Comparison of ENCODE assay signal across 24 mouse cellular contexts in the genomic region with DNA sequence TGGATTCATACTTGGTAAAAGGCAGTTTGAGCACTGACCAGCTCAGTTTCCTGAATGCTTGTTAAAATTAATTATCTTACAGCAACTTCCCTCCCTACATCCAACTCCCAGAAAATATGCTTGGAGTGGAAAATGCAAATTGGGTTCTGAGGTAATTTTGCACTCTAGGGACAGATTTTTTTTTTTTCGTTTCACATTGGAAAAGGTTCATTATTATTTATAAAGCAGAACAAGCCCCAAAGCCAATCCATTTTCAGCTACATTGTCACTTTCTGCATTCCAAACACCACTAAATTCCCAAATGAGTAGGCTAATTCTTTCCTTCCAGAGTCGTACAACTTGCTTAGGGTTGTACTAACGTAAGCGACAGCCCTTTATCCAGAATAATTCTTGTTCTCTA. TPM values are rescaled to one million over a fixed set of nuclear protein-coding genes. Genes with fewer than 3 reads are reported as not detected.
DNase-seq lines count a peak whose midpoint lies in the region; ATAC-seq and TF ChIP-seq lines count a peak whose summit lies in the region.
"Had no signal": no experiment of that assay in that cellular context is flagged by ENCODE, and none has a peak within 500 bp of the region (broad histone marks: within the 10 kb centered on the region; RNA-seq: fewer than 3 reads in every experiment).

No protein-coding gene starts in this region.

- H3K4me3 ChIP-seq in hindbrain, embryonic 13.5 days, result no peak overlapping the region
- no peak overlapping the region for H3K4me3 ChIP-seq in hindbrain, embryonic 12.5 days
- no peak overlapping the region for H3K4me3 ChIP-seq in midbrain, embryonic 11.5 days (ENCODE audit: low read depth, low read length)
- H3K4me3 ChIP-seq in midbrain, embryonic 13.5 days (replicated peaks), result no peak overlapping the region
- H3K4me3 ChIP-seq in midbrain, postnatal 0 days (ENCODE audit: low read depth, low read length), result no peak overlapping the region
- H3K4me3 ChIP-seq: embryonic facial prominence, embryonic 10.5 days; embryonic facial prominence, embryonic 13.5 days; erythroblast, embryonic 14.5 days; forebrain, embryonic 12.5 days; gastrocnemius, adult 2 months had no signal

- no peak for TF ChIP-seq POLR2A in brain, embryonic 14.5 days (IDR thresholded peaks at IDR 0.05; ENCODE audit: borderline replicate concordance, extremely low read depth, insufficient read depth, insufficient read length, poor library complexity, severe bottlenecking)

- ATAC-seq in hindbrain, embryonic 13.5 days (ENCODE audit: low FRiP score), result 0 out of 2 replicates have a peak, but pooled peaks have one; percentile 13
- ATAC-seq in hindbrain, embryonic 12.5 days (ENCODE audit: low FRiP score), result no peak
- no peak for ATAC-seq in midbrain, embryonic 11.5 days (ENCODE audit: low FRiP score)
- no peak for ATAC-seq in midbrain, embryonic 13.5 days
- ATAC-seq in midbrain, postnatal 0 days (ENCODE audit: low FRiP score), result 0 out of 2 replicates have a peak, but pooled peaks have one; percentile 7
- ATAC-seq: forebrain, embryonic 16.5 days had no signal

- WGBS in hindbrain, embryonic 13.5 days, result 52% methylated on average over 4 of the region's 4 CpGs
- WGBS in hindbrain, embryonic 12.5 days, result 74% methylated on average over 4 of the region's 4 CpGs
- WGBS in midbrain, embryonic 11.5 days, result 85% methylated on average over 4 of the region's 4 CpGs
- 52% methylated on average over 4 of the region's 4 CpGs for WGBS in midbrain, embryonic 13.5 days
- 41% methylated on average over 4 of the region's 4 CpGs for WGBS in midbrain, postnatal 0 days

- H3K9ac ChIP-seq in hindbrain, embryonic 13.5 days, result no peak overlapping the region
- no peak overlapping the region for H3K9ac ChIP-seq in hindbrain, embryonic 12.5 days
- H3K9ac ChIP-seq in midbrain, embryonic 11.5 days (ENCODE audit: low read length), result no peak overlapping the region
- no peak overlapping the region for H3K9ac ChIP-seq in midbrain, embryonic 13.5 days (replicated peaks)
- no peak overlapping the region for H3K9ac ChIP-seq in midbrain, postnatal 0 days (replicated peaks; ENCODE audit: low read length, poor library complexity, severe bottlenecking)
- H3K9ac ChIP-seq: embryonic facial prominence, embryonic 13.5 days; forebrain, embryonic 12.5 days had no signal

- no peak for TF ChIP-seq CTCF in brain, embryonic 14.5 days (IDR thresholded peaks at IDR 0.05; ENCODE audit: borderline replicate concordance, extremely low read depth, insufficient read depth, insufficient read length)
- no peak for TF ChIP-seq CTCF in midbrain, postnatal 0 days (IDR thresholded peaks at IDR 0.05)

- H3K36me3 ChIP-seq in hindbrain, embryonic 13.5 days, result no peaks in the 10 kb centered on the region
- H3K36me3 ChIP-seq in hindbrain, embryonic 12.5 days, result no peaks in the 10 kb centered on the region
- no peaks in the 10 kb centered on the region for H3K36me3 ChIP-seq in midbrain, embryonic 11.5 days (ENCODE audit: control insufficient read depth, insufficient read depth, low read length)
- no peaks in the 10 kb centered on the region for H3K36me3 ChIP-seq in midbrain, embryonic 13.5 days
- no peaks in the 10 kb centered on the region for H3K36me3 ChIP-seq in midbrain, postnatal 0 days (ENCODE audit: insufficient read depth, low read length)
- H3K36me3 ChIP-seq: embryonic facial prominence, embryonic 10.5 days; embryonic facial prominence, embryonic 13.5 days; forebrain, embryonic 12.5 days had no signal

- H3K27ac ChIP-seq in hindbrain, embryonic 13.5 days, result no peak overlapping the region
- H3K27ac ChIP-seq in hindbrain, embryonic 12.5 days, result no peak overlapping the region
- no peak overlapping the region for H3K27ac ChIP-seq in midbrain, embryonic 11.5 days (ENCODE audit: low read depth, low read length)
- no peak overlapping the region for H3K27ac ChIP-seq in midbrain, embryonic 13.5 days
- H3K27ac ChIP-seq in midbrain, postnatal 0 days (ENCODE audit: low read depth, low read length), result no peak overlapping the region
- H3K27ac ChIP-seq: embryonic facial prominence, embryonic 10.5 days; embryonic facial prominence, embryonic 13.5 days; forebrain, embryonic 12.5 days; gastrocnemius, adult 2 months had no signal

- H3K4me1 ChIP-seq in hindbrain, embryonic 13.5 days (replicated peaks), result no peaks in the 10 kb centered on the region
- H3K4me1 ChIP-seq in hindbrain, embryonic 12.5 days, result no peaks in the 10 kb centered on the region
- no peaks in the 10 kb centered on the region for H3K4me1 ChIP-seq in midbrain, embryonic 11.5 days (ENCODE audit: control insufficient read depth, insufficient read depth, low read length)
- 0 out of 2 replicates have a peak, but pooled peaks cover 2% of the 10 kb centered on the region for H3K4me1 ChIP-seq in midbrain, embryonic 13.5 days (replicated peaks)
- H3K4me1 ChIP-seq in midbrain, postnatal 0 days (ENCODE audit: insufficient read depth, low read length), result no peaks in the 10 kb centered on the region
- H3K4me1 ChIP-seq: embryonic facial prominence, embryonic 10.5 days; embryonic facial prominence, embryonic 13.5 days; forebrain, embryonic 12.5 days had no signal

- no peaks in the 10 kb centered on the region for H3K9me3 ChIP-seq in hindbrain, embryonic 13.5 days
- H3K9me3 ChIP-seq in hindbrain, embryonic 12.5 days (replicated peaks), result no peaks in the 10 kb centered on the region
- H3K9me3 ChIP-seq in midbrain, embryonic 11.5 days (ENCODE audit: control insufficient read depth, low read length), result no peaks in the 10 kb centered on the region
- H3K9me3 ChIP-seq in midbrain, embryonic 13.5 days, result no peaks in the 10 kb centered on the region
- H3K9me3 ChIP-seq in midbrain, postnatal 0 days (ENCODE audit: low read length), result no peaks in the 10 kb centered on the region
- H3K9me3 ChIP-seq: embryonic facial prominence, embryonic 10.5 days; embryonic facial prominence, embryonic 13.5 days; forebrain, embryonic 12.5 days had no signal

- no peak overlapping the region for H3K4me2 ChIP-seq in hindbrain, embryonic 13.5 days
- H3K4me2 ChIP-seq in hindbrain, embryonic 12.5 days (replicated peaks), result no peak overlapping the region
- H3K4me2 ChIP-seq in midbrain, embryonic 11.5 days, result no peak overlapping the region
- no peak overlapping the region for H3K4me2 ChIP-seq in midbrain, embryonic 13.5 days (replicated peaks)
- no peak overlapping the region for H3K4me2 ChIP-seq in midbrain, postnatal 0 days (ENCODE audit: low read depth, low read length, poor library complexity, severe bottlenecking)
- H3K4me2 ChIP-seq: embryonic facial prominence, embryonic 13.5 days; forebrain, embryonic 12.5 days; heart, embryonic 11.5 days had no signal

- H3K27me3 ChIP-seq in hindbrain, embryonic 13.5 days, result no peaks in the 10 kb centered on the region
- H3K27me3 ChIP-seq in hindbrain, embryonic 12.5 days, result no peaks in the 10 kb centered on the region
- H3K27me3 ChIP-seq in midbrain, embryonic 11.5 days (ENCODE audit: control insufficient read depth, insufficient read depth, low read length), result no peaks in the 10 kb centered on the region
- H3K27me3 ChIP-seq in midbrain, embryonic 13.5 days, result no peaks in the 10 kb centered on the region
- H3K27me3 ChIP-seq in midbrain, postnatal 0 days (ENCODE audit: insufficient read depth, low read length), result no peaks in the 10 kb centered on the region
- H3K27me3 ChIP-seq: embryonic facial prominence, embryonic 13.5 days; forebrain, embryonic 12.5 days had no signal

- peak; percentile 72 for DNase-seq in midbrain, embryonic 11.5 days (ENCODE audit: low spot score, missing footprints)
- peak; percentile 54 for DNase-seq in brain, embryonic 14.5 days (ENCODE audit: low read depth)
- DNase-seq in midbrain, postnatal 0 days (ENCODE audit: low spot score), result peak; percentile 15
- no peak for DNase-seq in lung, adult 18-20 months
- DNase-seq: adrenal gland, adult 2 months; adrenal gland, postnatal 14 days; B cell, adult 2 months; cerebellum, adult 11-12 months; cerebellum, adult 8-10 months; cerebellum, postnatal 10 days; cerebellum, postnatal 36 days; embryo, embryonic 11 days; gastrocnemius, adult 2 months; gastrocnemius, postnatal 14 days; heart, adult 11 months had no signal

RNA-seq across cellular contexts. Expression of gene C9orf72, which starts 12.7 kb away (rescaled TPM):
- 41.1 and 42.3 TPM in 2 replicates for polyA plus RNA-seq in hindbrain, embryonic 13.5 days (2015; fragmentation: Nextera tagmentation; extraction: Ambion mirVana)
- 24.7 and 26.4 TPM in 2 replicates for polyA plus RNA-seq in hindbrain, embryonic 12.5 days (2016; fragmentation: Nextera tagmentation; extraction: Ambion mirVana)
- polyA plus RNA-seq in midbrain, embryonic 11.5 days (2014; fragmentation: Nextera tagmentation; extraction: Ambion mirVana), result 29.5 and 29.6 TPM in 2 replicates
- 39.8 and 42.6 TPM in 2 replicates for polyA plus RNA-seq in midbrain, embryonic 13.5 days (2015; fragmentation: Nextera tagmentation; extraction: Ambion mirVana)
- 40.9 and 41.8 TPM in 2 replicates for polyA plus RNA-seq in brain, embryonic 14.5 days (2012; rRNA removed)
- total RNA-seq in midbrain, postnatal 0 days (2014; rRNA removed), result 54.4 and 65.9 TPM in 2 replicates
- polyA plus RNA-seq in midbrain, postnatal 0 days (2015; fragmentation: Nextera tagmentation; extraction: Ambion mirVana), result 49.7 and 51.7 TPM in 2 replicates
- polyA plus RNA-seq: erythroblast, embryonic 14.5 days had no signal

Comparison
In these comparisons a context has a peak if more than half of its experiments do, and no peak if none do; other contexts are left out.
1. ATAC-seq: peak in hindbrain, embryonic 13.5 days (single experiment) and midbrain, postnatal 0 days (single experiment); none in hindbrain, embryonic 12.5 days (single experiment), midbrain, embryonic 11.5 days (single experiment) and midbrain, embryonic 13.5 days (single experiment).
2. DNase-seq: peak in midbrain, embryonic 11.5 days (single experiment), brain, embryonic 14.5 days (single experiment) and midbrain, postnatal 0 days (single experiment); none in lung, adult 18-20 months (0 of 2).